Mouse (Mus musculus) fibroblast of lung, adult 2 months (primary cell): Measurements from ENCODE around the gene Auts2.

ENCODE experiments used
- DNase-seq: peaks from one replicate; pipeline ENCODE4 v3.0.0-alpha.2; 2011; ENCODE audit warnings: low read depth

The Auts2 gene

GRCm38 (mm10) chr5:131662657-131663056 lies 880.5 kb downstream of the Auts2 start:
- no peak for DNase-seq

DNA sequence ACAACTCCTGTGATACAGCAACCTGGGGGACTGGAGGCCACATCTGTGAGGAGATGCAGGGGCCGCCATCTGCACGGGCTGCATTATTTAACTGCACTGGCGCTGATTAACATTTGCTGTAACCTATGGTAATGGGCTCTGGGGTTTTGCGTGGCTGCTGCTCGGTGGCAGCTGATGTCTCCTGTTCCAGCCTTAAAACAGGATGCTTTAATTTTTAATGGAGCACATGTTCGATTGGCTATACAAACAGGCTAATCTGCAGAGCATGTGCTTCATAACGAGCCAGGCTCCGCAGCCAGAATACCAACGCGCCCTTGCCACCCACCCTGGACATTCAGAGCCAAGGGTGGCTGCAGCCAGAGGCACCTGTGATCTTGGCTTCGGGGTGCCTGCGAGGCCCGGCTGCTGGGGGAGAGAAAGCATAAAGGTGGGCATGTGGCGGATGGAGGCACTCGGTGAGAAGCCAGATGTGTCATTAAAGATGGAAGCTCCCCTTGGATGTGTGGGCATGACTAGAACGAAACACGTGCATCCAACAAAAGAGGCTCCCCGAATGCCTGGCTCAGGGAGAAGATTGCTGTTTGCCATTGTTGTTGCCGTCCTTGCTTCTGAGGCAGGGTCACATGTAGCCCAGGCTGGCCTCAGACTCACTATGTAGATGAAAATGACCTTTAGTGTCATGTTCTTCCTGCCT lies 884.2 kb downstream of the Auts2 start:
- no peak for DNase-seq

DNA sequence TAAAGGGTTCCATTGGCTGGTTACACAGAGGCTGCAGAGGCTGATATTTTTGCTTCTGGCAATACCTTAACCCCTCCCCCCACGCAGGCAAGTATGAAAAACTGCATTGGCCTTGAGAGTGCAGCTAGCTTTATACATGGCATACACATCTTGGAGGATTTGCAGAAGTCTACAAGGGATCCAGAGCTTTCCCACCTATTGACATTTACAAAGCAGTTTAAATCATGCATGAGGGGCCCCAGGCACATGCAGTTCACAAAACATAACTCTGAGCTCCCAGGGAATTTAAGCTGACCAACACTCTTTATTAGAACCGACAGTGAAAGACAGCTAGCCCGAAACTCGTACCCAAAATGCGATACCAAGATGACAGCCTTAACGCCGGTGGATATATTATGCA lies 888.9 kb downstream of the Auts2 start:
- no peak for DNase-seq

DNA sequence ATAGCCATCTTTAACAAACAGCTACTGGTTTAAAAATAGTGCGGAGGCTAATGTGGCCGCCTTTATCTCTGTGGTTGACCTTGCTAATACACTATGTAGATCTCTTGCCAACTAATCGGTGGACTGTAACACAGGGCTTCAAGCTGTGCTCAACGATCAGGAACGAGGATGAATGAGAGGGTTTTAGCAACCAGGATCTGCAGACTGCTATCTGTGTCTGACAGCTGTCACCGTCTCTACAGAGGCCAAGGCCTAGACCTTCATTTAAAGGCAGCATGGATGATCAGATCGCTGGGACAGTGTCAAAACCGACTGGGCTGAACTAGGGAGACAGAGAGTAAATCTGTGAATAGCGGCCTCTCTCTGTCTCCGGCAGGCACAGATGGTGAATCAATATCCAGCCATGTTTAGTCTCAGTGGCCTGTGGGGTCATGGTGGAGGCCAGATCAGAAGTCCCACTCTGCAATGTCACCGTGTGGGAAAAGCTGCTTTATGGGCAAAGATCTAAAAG lies 892.7 kb downstream of the Auts2 start:
- DNase-seq, result no peak

GRCm38 (mm10) chr5:131647683-131648119 lies 895.4 kb downstream of the Auts2 start:
- peak; percentile 90 for DNase-seq

- no peak for DNase-seq
These were observed 896.0 kb downstream of the Auts2 start for GRCm38 (mm10) chr5:131647104-131647682.

GRCm38 (mm10) chr5:131646192-131646775 lies 896.9 kb downstream of the Auts2 start:
- DNase-seq, result no peak

GRCm38 (mm10) chr5:131645341-131646191 lies 897.6 kb downstream of the Auts2 start:
- no peak for DNase-seq

DNA sequence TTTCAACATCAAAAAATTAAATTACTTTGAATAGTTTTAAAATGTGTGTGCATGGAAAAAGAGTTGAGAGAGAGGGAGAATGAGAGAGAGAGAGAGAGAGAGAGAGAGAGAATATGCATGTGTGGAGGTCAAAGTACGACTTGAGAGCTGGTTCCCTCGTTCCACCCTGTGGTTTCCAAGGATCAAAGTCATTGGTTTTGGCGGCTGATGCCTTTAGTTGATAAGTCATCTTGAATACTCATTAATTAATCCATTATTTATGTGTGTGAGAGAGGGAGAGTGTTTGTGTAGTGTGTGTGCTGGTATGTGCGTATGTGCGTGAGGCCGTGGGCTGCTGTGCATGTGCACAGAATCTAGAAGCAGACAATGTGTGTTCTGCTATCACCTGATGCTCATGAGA lies 898.8 kb downstream of the Auts2 start:
- DNase-seq, result no peak

DNA sequence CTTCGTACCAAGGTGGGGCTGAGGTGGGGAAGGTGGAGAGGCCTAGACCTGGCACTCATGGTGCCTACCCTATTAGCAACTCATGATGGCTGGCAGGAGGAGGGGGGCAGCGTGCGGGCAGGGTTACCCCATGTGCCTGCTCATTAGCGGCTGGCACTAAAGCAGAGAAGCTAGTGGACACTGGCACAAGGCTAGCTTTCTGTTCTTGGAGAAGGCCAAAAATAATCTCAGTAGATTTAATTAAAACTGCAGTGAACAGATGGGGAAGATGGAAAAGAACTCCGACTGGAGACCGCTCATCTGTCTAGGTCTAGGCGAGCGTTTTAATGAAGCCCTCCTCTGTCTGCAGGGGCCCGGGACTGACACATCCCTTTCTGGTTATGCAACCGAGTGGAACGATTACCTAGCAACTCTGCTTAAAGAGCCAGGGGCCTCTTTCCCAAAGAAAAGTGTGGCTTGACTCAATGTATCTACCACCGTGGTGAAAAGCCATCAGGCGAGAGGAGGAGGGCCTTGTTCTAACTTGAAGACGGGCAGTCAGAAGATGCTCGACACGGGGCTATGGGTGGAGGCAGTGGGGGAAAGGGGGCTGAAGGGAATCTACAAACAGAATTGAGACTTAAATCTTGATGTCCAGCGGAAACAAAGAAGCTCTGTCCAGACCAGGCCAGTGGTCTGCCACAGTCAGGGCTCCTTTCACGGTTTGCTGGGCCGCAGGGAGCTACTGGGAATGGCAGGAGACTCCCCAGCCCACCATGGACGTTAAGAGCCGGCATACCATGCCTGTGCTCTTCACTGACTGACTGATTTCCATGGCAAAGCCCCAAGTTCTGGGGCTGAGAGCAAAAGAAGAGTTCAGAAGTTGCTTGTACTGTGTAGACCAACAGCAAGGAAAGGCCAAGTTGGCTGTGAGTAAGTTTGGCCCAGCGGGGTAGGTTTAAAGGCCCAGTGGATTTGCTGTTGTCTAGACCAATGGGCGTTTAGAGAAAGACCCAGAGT lies 899.7 kb downstream of the Auts2 start:
- DNase-seq, result no peak

DNA sequence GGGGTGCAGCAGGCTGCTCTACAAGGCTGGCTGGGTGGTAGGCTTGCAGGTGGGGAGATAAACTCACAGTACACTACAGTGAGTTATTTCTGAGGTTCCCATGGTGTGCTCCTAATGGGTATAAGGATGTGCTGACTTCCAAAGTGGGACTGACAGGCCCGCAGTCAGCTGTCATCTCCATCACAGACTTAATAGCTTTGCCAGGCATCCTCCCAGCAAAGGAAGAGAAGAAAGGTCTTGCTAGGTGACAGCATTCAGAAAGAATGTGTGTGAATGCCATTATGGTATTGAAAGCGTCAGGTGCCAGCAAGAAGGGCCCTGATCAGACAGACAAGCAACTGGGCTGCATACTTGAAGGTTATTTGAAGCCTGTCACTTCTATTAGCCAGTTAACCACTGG lies 900.4 kb downstream of the Auts2 start:
- no peak for DNase-seq

GRCm38 (mm10) chr5:131636431-131636830 lies 906.7 kb downstream of the Auts2 start:
- DNase-seq, result no peak

DNA sequence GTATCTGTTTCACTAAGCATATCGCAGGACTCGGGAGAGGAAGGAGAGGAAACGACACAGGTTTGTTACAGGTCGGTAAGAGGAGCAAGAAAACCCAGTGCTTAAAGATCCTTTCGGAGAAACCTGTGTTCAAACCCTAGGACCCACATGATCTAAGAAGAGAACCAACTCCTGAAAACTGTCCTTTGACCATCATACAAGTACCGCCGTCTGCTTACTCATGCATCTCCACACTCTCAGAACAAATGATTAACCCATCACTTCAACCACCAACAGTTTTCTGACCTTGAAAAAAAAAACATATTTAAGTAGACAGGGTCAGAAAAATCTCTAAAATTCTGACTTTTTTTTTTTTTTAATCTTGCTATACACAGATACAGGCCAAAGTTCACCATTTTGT lies 908.4 kb downstream of the Auts2 start:
- DNase-seq, result no peak

- DNase-seq, result no peak
These were observed 911.2 kb downstream of the Auts2 start for GRCm38 (mm10) chr5:131631998-131632379.

DNA sequence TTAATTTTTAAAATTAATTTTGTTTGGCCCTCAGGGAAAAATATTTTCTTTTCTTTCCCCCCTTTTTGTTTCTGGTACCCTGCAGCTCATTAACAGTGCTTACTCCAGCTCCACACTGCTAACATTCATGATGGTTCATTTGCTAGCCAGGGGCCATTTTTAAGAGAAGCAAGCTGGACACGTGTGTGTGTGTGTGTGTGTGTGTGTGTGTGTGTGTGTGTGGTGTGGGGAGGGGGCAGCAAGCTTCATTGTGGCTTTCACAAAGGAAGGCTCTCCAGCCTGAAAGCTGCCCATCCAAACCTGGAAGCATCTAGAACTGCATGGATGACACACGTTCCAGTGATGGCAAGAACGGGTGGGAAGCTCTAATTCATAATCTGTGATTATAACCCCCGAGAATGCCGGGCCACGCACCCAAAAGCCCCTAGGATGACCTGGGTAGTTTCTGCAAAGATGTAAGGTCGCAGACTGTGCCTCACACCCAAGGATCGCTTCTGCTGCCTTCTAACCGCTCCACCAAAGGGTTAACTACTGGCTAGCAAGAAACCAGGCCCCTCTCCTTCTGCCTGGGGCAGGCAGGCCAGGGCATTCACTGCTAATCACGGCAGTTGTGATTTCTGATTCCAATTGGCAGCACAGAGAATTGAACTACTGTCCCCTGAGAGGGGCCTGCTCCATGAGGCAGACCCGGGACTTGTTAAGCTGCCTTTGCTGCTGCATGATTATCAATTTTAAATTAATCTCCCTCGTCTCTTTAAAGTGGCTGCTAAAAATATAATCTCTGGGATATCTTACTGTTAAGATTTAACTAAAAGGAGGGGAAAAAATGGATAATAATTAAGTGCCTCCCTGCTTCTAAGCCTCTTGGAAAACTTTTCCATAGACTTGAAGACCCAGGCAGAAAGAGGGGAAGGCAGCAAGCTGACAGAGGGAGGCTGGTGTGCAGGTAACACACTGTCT lies 911.8 kb downstream of the Auts2 start:
- no peak for DNase-seq

DNA sequence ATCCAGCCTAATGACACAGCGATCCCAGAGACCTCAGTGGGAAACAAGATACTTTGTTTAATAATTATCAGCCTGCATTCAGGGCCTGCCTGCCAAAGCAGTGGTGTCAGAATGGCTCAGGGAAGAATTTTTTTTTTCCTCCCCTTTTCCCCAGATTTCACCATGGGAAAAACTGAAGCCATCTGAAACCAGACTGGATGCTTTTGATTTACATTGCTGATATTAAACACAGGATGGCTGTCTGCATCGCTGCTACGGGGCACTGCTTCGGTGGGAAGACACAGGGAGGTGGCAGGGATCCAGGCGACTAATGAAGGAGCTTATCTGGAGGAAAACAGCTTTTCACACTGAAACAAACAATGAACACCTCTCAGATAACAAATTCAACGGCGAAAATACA lies 912.6 kb downstream of the Auts2 start:
- no peak for DNase-seq

- no peak for DNase-seq
These were observed 926.8 kb downstream of the Auts2 start for GRCm38 (mm10) chr5:131616113-131616876.

DNA sequence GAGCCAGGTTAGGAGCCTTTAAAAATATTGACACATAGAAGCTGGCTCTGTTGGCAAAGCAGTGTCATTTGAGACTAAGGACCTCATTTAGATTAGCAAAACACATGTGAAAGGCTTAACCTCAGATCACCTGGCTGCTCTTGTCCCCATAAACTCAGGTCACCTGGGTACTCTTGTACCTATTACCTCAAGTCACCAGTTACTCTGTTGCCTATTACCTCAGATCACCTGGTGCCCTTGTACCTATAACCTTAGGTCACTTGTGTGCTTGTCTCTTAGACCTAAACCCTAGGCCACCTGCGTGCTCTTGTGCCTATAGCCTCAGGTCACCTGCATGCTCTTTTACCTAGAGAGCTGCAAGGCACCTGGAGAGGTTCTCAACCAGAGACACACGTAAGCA lies 928.9 kb downstream of the Auts2 start:
- no peak for DNase-seq

- no peak for DNase-seq
These were observed 929.8 kb downstream of the Auts2 start for GRCm38 (mm10) chr5:131613301-131613700.
